Mouse (Mus musculus): ENCODE data around the gene Sptlc3. TPM values are rescaled to one million over a fixed set of nuclear protein-coding genes. Genes with fewer than 3 reads are reported as not detected.

Gene Sptlc3
- total RNA-seq, 2 experiments from 2014 or later = not detected

DNA sequence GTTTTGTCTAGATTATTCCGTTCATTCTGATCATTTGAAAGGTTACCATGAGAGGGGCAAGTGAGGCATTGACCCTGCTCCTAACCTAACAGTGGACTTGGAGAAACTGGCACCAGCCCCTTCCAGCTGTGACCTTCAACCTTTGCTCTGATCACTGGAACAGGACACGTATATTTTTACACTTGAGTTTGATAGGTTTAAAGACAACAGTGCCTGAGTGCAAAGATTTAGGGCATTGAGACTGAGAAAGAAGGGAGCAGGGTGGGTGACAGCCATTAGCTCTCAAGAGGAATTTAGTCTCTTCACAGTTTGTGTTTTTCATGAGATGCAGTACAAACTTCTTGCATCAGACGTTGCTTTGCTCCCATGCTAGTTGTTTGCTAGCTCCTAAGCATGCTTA lies 114.5 kb downstream of the Sptlc3 start:
- Histone ChIP-seq H3K4me3 (no peak overlapping the region), H3K27ac (no peak overlapping the region)
- DNase-seq (ENCODE audit: low spot score in 2 of 2) = no peak
- no peak for TF ChIP-seq CTCF (conservative IDR thresholded peaks at IDR 0.05)

DNA sequence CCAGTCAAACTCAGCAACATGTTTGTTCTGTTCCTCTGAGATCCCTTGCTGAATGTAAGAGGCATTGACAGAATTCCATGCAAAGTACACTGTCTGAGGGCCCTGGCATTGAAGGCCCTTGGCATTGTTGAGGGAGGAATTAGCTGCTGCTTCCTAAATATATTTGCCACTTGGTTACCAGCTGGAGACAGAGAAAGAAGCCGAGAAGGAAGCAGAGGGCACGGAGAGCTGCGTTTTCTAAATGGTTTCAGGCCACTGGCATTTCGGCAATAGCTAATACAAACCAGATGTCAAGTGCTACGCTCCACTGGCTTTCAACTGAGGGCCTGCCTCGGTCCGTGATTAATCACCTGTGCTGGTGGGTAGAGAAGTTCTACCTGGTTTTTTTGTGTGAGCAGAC lies 115.1 kb downstream of the Sptlc3 start:
- Histone ChIP-seq H3K4me3 (no peak overlapping the region), H3K27ac (no peak overlapping the region)
- no peak for DNase-seq (ENCODE audit: low spot score in 2 of 2)
- no peak for TF ChIP-seq CTCF (conservative IDR thresholded peaks at IDR 0.05)

DNA sequence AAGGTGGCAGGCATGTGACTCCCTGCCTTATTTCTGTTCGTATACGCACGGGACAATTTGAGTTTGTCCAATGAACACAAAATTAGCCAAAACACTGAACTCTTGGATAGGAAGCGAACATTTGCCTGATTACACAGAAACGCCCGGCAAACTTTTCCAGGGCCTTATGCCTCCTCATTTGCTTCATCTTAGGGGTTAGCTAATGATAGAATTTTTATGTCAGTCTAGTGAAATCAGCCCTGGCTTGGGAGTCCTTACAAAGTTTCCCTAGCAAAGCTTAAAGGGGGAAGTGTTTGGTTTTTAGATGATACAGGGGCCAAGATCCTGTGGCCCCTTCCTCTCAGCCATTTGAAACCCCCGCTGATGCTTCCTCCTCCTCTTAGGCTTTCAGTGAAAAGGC lies 115.5 kb downstream of the Sptlc3 start:
- Histone ChIP-seq H3K4me3 (no peak overlapping the region), H3K27ac (no peak overlapping the region)
- no peak for DNase-seq (ENCODE audit: low spot score in 2 of 2)
- TF ChIP-seq CTCF (conservative IDR thresholded peaks at IDR 0.05) = no peak

DNA sequence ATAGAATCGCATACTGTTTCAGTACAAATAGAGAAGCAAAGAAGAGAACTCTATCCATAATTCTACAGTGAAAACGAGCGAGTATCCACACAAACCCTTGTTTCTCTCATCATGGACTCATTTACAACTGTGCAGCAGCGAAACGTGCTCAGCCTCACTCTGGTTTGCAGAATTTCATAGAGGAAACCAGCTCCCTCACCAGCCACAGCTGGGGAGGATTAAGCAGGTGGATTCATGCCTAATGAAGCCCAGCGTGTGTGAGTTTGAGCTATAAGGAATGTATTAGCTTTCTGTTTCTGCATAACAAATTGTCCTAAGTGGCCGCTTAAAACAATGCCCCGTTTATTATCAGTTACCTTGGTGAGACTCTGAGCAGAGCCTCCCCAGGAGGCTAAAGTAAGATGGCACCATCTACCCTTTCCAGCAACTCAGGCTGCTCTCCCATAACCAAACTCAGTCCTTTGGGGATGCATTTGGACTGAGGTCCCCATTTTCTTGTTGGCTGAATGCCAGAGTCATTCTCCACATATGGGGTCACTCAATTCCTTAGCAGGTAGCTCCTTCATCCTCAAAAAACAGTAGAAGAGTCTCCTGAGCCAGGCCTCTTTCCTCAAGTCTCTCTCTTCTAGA lies 116.1 kb downstream of the Sptlc3 start:
- no peak overlapping the region for H3K4me3 ChIP-seq
- no peak overlapping the region for H3K27ac ChIP-seq
- DNase-seq (ENCODE audit: low spot score in 2 of 2) = no peak
- no peak for TF ChIP-seq CTCF (conservative IDR thresholded peaks at IDR 0.05)

DNA sequence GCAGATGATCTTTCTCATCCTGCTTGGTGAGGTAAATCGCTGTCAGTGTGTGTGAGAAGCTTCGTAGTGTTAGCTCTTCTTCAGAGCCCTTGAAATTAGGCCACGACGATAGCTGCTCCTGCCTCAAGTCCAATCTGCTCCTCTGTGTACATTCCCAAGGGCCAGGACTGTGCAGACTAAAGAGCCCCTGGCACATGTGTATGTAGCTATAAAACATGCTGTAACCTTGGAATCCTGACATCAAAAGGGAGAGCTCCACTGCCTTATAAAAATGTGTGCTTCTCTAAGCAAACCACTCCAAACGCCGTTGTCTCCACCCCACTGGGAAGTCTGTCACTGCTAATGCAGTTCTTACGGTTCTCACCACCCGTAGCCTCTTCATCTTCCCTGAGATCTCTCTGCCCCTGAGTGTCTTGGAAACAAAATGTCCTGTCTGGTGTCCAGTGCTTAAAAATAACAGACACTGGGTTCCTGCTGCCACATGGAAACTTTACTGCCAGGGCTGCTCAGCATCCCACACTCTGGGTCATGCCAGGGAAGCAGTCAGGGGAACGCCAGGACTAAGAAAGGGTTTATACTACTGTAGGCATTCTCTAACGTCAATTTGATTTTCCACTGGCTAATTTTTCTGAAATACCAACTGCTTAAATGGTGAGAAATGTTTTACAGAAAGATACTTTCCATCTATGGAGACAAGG lies 118.8 kb downstream of the Sptlc3 start:
- H3K4me3 ChIP-seq = no peak overlapping the region
- no peak for DNase-seq (ENCODE audit: low spot score in 2 of 2)
- no peak for TF ChIP-seq CTCF (conservative IDR thresholded peaks at IDR 0.05)

DNA sequence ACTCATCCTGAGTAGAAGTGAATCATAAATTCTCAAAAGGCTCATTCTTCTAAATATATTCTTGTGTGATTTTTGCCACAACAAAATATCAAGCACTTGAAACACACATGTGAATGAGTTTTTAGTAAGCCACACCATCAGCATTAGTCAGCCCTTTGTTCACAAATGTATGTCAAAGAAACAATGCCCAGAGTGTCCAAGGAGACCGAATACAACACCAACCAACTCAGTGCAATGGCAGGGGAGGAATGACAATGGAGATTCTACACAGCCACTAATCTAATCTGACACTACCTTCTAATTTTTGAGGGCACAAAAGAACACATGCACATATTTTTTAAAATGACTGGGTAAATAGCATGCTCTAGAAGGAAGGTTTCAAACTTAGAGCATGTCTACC lies 132.8 kb downstream of the Sptlc3 start:
- Histone ChIP-seq H3K4me3 (no peak overlapping the region), H3K27ac (no peak overlapping the region)
- TF ChIP-seq CTCF (conservative IDR thresholded peaks at IDR 0.05) = no peak
- DNase-seq (ENCODE audit: low spot score in 2 of 2) = no peak

More for the DNA sequence above, 118.8 kb downstream of the Sptlc3 start:
- H3K27ac ChIP-seq = no peak overlapping the region

DNA sequence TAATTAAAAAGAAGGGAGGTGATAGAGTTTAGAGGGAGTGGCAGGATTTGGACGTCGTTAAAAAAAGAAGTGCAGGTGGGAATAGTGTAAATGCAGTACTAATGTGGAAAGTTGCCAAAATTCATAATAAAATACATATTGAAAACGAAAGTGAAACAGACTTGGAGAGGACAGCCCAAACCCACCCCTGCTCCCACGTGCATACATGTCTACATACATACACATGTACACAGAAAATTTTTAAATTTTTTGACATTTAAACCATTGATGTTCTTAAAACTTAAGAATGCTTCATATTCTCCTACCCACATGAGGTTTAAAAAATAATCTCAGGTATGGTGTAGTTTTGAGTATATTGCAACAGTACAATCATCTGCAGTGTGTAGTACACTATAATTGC lies 135.0 kb downstream of the Sptlc3 start:
- no peak overlapping the region for H3K4me3 ChIP-seq
- no peak for DNase-seq (ENCODE audit: low spot score in 2 of 2)
- H3K27ac ChIP-seq = no peak overlapping the region
- no peak for TF ChIP-seq CTCF (conservative IDR thresholded peaks at IDR 0.05)

DNA sequence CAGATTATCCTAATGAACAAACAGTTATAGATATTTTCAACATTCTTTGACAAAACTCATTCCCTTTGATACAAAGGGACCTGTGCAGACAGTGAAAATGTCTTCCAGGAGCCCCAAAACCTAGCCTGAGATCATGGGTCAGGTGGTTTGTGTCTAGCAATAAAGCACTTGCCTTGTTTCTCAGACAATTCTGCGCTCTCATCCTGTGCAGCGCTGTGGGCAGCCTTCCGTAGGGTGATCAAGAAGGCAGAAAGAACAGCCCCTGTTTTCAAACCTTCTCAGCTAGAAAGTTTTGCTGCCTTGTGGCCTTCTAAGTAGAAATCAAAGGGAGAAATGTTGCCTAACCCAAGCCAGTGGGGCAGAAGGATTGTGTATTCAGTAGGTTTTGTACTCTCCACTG lies 135.9 kb downstream of the Sptlc3 start:
- DNase-seq (ENCODE audit: low spot score in 2 of 2) = no peak
- Histone ChIP-seq H3K4me3 (no peak overlapping the region), H3K27ac (no peak overlapping the region)
- no peak for TF ChIP-seq CTCF (conservative IDR thresholded peaks at IDR 0.05)

DNA sequence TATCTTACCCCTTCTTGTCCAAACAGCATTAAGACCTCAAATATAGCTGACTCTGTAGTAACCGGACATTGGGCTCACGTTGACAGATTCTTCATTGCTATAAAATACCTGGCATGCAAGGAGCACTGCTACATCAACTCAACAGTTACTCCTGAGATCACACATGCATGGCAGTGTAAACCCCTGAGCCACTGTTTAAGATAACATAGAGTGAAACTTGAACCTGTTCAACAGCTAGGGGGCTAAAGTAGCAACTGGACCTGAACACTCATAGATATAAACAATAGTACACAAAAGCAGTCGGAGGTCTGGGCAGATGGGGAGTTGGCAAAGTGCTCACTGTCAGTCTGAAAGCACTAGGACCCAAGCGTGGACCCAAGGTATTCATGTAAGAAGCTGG lies 140.8 kb downstream of the Sptlc3 start:
- Histone ChIP-seq H3K4me3 (no peak overlapping the region), H3K27ac (no peak overlapping the region)
- TF ChIP-seq CTCF (conservative IDR thresholded peaks at IDR 0.05) = no peak
- DNase-seq (ENCODE audit: low spot score in 2 of 2) = no peak

DNA sequence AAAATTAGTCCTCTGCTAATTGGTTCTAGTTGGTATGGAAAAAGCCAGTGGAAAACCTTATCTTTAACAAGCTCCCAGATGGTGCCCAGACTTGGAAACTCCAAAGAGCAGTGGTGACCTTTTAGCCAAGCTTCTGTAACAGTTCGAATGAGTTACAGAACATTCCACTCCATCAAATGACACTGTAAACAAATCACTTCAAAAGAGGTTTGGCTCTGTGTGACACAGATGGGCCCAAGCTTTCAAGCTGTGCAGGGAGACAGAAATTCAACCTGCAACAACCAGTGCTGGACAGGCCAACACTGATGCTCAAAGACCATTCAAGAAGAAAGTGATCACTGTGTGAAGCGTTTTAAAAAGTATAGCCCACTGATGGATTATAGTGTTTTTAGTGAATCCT lies 144.1 kb downstream of the Sptlc3 start:
- Histone ChIP-seq H3K27ac (no peak overlapping the region), H3K4me3 (no peak overlapping the region)
- TF ChIP-seq CTCF (conservative IDR thresholded peaks at IDR 0.05) = no peak
- no peak for DNase-seq (ENCODE audit: low spot score in 2 of 2)

DNA sequence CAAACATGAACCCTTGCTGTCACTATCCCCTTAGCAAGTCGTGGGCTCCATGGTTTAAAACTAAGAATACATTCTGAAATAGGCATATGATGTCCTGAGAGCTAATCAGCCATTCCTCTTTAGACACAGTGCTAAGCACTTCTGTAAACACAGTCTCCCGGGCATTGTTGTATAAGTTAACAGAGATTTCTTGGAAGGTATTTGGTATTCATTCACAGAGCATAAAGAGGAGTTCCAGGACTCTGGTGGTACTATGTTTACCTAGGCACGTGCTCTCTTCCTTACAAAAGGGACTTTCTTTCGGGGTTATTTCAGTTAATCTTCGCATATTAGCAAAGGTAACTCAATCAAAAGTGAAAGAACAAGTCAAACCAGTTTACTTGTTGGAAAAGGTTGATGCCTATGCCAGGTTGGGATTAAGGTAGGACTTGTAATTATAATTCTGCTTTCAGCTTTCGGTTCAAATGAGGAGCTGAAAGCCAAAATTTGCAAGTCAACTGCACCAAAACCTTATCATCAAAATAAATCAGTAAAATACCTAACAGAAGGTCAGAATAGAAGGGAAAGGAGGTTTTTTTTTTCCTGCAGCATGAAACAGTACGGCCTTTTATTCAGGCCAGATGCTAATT lies 148.2 kb downstream of the Sptlc3 start:
- no peak for DNase-seq (ENCODE audit: low spot score in 2 of 2)
- no peak overlapping the region for H3K27ac ChIP-seq
- no peak for TF ChIP-seq CTCF (conservative IDR thresholded peaks at IDR 0.05)
- H3K4me3 ChIP-seq = no peak overlapping the region

DNA sequence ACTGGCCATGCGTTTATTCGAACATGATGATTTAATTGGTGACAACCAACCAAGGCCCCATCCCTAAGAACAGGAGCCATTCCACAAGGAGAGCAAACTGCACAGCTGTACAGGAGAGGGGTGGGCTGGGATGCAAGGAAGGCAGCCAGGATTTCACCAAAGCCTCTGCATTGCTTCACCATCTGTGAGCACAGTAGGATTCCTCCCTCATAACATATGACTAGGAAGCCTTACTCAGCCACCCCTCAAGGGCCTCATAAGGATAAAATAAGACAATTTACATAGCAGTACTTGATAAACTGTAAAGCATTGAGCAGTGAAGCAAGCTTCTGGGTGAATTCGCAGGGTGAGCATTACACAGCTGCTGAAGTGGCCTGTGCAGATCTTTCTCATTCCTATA lies 155.8 kb downstream of the Sptlc3 start:
- DNase-seq (ENCODE audit: low spot score in 2 of 2) = peak; percentile 40 to 52
- no peak overlapping the region for H3K27ac ChIP-seq
- TF ChIP-seq CTCF (conservative IDR thresholded peaks at IDR 0.05) = no peak
- H3K4me3 ChIP-seq = no peak overlapping the region

DNA sequence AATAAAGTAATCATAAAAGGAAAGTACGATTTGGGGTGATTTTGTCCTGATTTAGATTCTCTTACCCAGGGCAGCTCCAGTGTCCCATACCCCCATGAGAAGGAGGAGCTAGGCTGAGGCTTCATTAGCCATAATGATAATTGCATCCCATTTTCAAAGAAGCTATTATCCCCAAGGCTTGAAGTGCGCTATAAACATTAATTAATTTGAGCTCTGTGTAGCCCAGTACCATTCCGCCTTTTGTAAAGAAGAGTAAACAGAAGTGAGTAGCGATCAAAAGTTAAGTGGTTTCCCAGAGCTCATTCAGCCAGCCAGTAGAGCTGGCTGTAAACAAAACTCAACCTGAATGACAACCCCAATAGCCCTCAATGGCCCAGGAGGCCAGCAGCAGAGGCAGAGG lies 163.0 kb downstream of the Sptlc3 start:
- no peak for TF ChIP-seq CTCF (conservative IDR thresholded peaks at IDR 0.05)
- H3K4me3 ChIP-seq = no peak overlapping the region
- no peak overlapping the region for H3K27ac ChIP-seq
- no peak for DNase-seq (ENCODE audit: low spot score in 2 of 2)

DNA sequence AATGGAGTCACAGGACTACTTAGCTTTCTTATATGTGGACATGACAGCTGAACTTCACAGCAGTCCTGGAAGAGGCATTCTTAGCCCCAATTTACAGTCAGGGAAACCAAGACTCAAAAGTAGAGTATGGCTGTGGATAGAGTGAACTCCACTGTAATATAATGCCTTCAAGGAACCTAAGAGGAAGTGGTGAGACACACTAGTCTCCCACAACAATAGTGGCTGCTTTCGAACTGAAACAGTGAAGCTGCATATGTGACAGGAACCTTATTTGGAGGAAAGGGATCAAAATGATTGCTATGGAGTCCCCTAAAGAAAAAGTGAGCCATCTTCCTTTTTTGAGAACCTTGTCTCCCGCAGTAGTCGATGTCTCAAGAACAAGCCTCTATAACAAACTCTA lies 178.1 kb downstream of the Sptlc3 start:
- Histone ChIP-seq H3K4me3 (no peak overlapping the region), H3K27ac (no peak overlapping the region)
- TF ChIP-seq CTCF (conservative IDR thresholded peaks at IDR 0.05) = no peak
- DNase-seq (ENCODE audit: low spot score in 2 of 2) = no peak
